Comparison of ENCODE assay signal across 8 mouse cellular contexts in the genomic region with DNA sequence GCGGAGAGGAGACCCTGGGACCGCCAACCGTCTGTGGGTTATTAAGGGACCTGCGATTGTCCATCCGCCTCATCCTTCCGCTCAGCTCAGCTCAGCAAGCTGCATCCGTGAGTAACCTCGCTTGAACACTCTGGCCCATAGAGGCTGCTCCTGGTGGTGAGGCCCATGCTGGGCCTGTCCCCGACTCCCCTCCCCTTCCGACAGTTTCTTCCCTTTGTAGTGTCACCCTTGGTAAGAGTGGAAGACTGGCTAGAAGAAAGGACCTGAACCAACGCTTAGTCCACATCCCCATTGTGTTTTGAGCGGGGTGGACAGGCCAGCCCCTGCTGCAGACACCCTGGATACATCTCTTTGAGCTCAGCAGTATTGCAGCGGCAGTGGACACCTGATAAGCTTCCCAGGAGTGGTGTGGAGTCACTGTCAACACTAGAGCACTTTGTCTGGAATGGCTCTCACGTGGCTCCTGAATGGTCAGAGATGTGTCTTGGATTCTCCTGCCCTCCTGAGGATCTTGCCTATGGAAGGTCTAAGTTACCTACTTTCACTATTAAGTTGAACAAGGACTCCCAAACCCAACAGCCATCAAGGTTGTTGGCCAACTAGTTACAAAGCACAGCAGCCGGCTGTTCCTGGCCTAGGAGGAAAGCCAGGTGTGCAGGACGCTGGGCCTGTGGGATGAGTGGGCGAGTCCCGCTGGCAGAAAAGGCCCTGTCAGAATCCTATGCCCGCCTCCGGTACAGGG. TPM values are rescaled to one million over a fixed set of nuclear protein-coding genes. Genes with fewer than 3 reads are reported as not detected.
DNase-seq lines count a peak whose midpoint lies in the region; ATAC-seq and TF ChIP-seq lines count a peak whose summit lies in the region.

No protein-coding gene starts in this region.

- no peak for TF ChIP-seq POLR2A in spleen, adult 2 months (IDR thresholded peaks at IDR 0.05; ENCODE audit: low read depth, low read length)

- H3K27me3 ChIP-seq in spleen, adult 2 months (ENCODE audit: control insufficient read depth, insufficient read depth, low read length): no peaks in the 10 kb centered on the region
- H3K27me3 ChIP-seq in limb, embryonic 12.5 days: no peaks in the 10 kb centered on the region
- no peaks in the 10 kb centered on the region for H3K27me3 ChIP-seq in neural tube, embryonic 15.5 days (replicated peaks)

- no peak overlapping the region for H3K27ac ChIP-seq in spleen, adult 2 months (ENCODE audit: insufficient read depth, low read length)
- no peak overlapping the region for H3K27ac ChIP-seq in limb, embryonic 12.5 days
- peak overlapping the region; percentile 83 for H3K27ac ChIP-seq in neural tube, embryonic 15.5 days (replicated peaks)

- H3K36me3 ChIP-seq in spleen, adult 2 months (ENCODE audit: control insufficient read depth, insufficient read depth, low read length): peaks cover 6% of the 10 kb centered on the region
- peaks cover 37% of the 10 kb centered on the region for H3K36me3 ChIP-seq in limb, embryonic 12.5 days
- peaks cover 30% of the 10 kb centered on the region for H3K36me3 ChIP-seq in neural tube, embryonic 15.5 days

- peak overlapping the region; percentile 71 for H3K9ac ChIP-seq in limb, embryonic 12.5 days (replicated peaks)
- H3K9ac ChIP-seq in neural tube, embryonic 15.5 days (replicated peaks): peak overlapping the region; percentile 82

- peak overlapping the region; percentile 87 for H3K4me2 ChIP-seq in limb, embryonic 12.5 days
- H3K4me2 ChIP-seq in neural tube, embryonic 15.5 days: peak overlapping the region; percentile 80

- DNase-seq in cerebellum, adult 11-12 months: peak; percentile 43
- no peak for DNase-seq in cerebellum, postnatal 25 days
- no peak for DNase-seq in spleen, adult 2 months (ENCODE audit: low read depth in 1 of 2, low spot score in 2 of 2)
- DNase-seq in spleen, postnatal 10 days (ENCODE audit: low spot score in 2 of 2): no peak
- no peak for DNase-seq in left cerebral cortex, adult 8-10 months (ENCODE audit: low spot score in 2 of 2)
- no peak for DNase-seq in gastrocnemius, postnatal 10 days

- no peak for TF ChIP-seq CTCF in spleen, adult 2 months (IDR thresholded peaks at IDR 0.05; ENCODE audit: extremely low read depth, insufficient read depth, insufficient read length, insufficient replicate concordance)

- H3K4me1 ChIP-seq in spleen, adult 2 months (ENCODE audit: control insufficient read depth, insufficient read depth, insufficient read length): peaks cover 13% of the 10 kb centered on the region
- H3K4me1 ChIP-seq in limb, embryonic 12.5 days (replicated peaks): peaks cover 19% of the 10 kb centered on the region; the same call in 1 of the 2 replicates
- H3K4me1 ChIP-seq in neural tube, embryonic 15.5 days: peaks cover 18% of the 10 kb centered on the region

- ATAC-seq in limb, embryonic 12.5 days (ENCODE audit: insufficient number of reproducible peaks, insufficient read depth, low FRiP score, low TSS enrichment, low read depth): peak; percentile 45; the same call in 1 of the 2 replicates
- peak; percentile 55 for ATAC-seq in neural tube, embryonic 15.5 days (ENCODE audit: low FRiP score)

- WGBS in spleen, adult 2 months: 53% methylated on average over 20 of the region's 20 CpGs
- WGBS in limb, embryonic 12.5 days: 35% methylated on average over 20 of the region's 20 CpGs
- 30% methylated on average over 20 of the region's 20 CpGs for WGBS in neural tube, embryonic 15.5 days

- H3K9me3 ChIP-seq in limb, embryonic 12.5 days: no peaks in the 10 kb centered on the region
- H3K9me3 ChIP-seq in neural tube, embryonic 15.5 days (replicated peaks): no peaks in the 10 kb centered on the region

- H3K4me3 ChIP-seq in spleen, adult 2 months (ENCODE audit: extremely low read depth, insufficient read depth, insufficient read length): peak overlapping the region; percentile 56; the same call in 1 of the 2 replicates
- peak overlapping the region; percentile 71 for H3K4me3 ChIP-seq in limb, embryonic 12.5 days (replicated peaks)
- H3K4me3 ChIP-seq in neural tube, embryonic 15.5 days (replicated peaks): peak overlapping the region; percentile 79

RNA-seq across cellular contexts. Expression of gene Brd3os, which starts 0.8 kb away (rescaled TPM):
- 1.8 and 2.4 TPM in 2 replicates for polyA plus RNA-seq in spleen, adult 2 months (2012; rRNA removed)
- polyA plus RNA-seq in limb, embryonic 12.5 days (2016; fragmentation: Nextera tagmentation; extraction: Ambion mirVana): 10.7 and 11.5 TPM in 2 replicates
- polyA plus RNA-seq in neural tube, embryonic 15.5 days (2015; fragmentation: Nextera tagmentation; extraction: Ambion mirVana): 40.4 and 45.0 TPM in 2 replicates
- 10 to 100 TPM; 28.5 to 30.9 (median 28.8) TPM for total RNA-seq in left cerebral cortex, adult 8-10 months (2022)
- 1 to 10 TPM in 1 of 2 experiments, under 1 TPM in 1; 0.94 to 1.6 TPM for total RNA-seq in gastrocnemius, postnatal 10 days (2021)

RNA-seq across cellular contexts. Expression of gene Vav2, which starts 16.0 kb away (rescaled TPM):
- polyA plus RNA-seq in spleen, adult 2 months (2012; rRNA removed): 53.8 and 67.1 TPM in 2 replicates
- polyA plus RNA-seq in limb, embryonic 12.5 days (2016; fragmentation: Nextera tagmentation; extraction: Ambion mirVana): 8.0 and 8.5 TPM in 2 replicates
- 12.4 and 15.5 TPM in 2 replicates for polyA plus RNA-seq in neural tube, embryonic 15.5 days (2015; fragmentation: Nextera tagmentation; extraction: Ambion mirVana)
- total RNA-seq in left cerebral cortex, adult 8-10 months (2022): 10 to 100 TPM in 2 of 4 experiments, 1 to 10 TPM in 2; 9.1 to 11.0 (median 9.8) TPM
- total RNA-seq in gastrocnemius, postnatal 10 days (2021): 1 to 10 TPM; 5.6 to 8.9 TPM
